Mouse (Mus musculus): ENCODE results near the gene Dlg2.

DNA sequence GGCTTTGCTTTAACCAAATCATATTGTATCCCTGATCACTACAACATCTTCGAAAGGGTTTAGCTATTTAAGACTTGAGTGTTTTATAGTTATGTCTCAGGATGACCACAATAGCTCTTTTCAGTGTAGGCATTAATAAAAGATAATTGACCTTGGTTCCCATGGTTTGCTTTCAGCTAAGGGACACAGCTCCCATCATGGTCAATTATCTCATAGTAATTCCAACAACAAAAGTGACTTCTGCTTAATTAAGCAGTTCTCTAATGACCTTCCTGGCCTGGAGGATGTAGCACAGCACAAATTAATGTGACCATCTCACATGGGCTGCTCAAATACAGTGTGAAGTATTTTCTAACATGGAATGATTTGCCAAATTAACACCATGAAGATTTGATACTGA is 738.4 kb downstream of the Dlg2 start:
- TF ChIP-seq CTCF (IDR thresholded peaks at IDR 0.05; ENCODE audit: insufficient read depth, low read length) (no peak), POLR2A (IDR thresholded peaks at IDR 0.05; ENCODE audit: borderline replicate concordance, extremely low read depth, low read depth, low read length) (no peak)
